Mouse (Mus musculus): ENCODE results near the gene Samd1.

DNA sequence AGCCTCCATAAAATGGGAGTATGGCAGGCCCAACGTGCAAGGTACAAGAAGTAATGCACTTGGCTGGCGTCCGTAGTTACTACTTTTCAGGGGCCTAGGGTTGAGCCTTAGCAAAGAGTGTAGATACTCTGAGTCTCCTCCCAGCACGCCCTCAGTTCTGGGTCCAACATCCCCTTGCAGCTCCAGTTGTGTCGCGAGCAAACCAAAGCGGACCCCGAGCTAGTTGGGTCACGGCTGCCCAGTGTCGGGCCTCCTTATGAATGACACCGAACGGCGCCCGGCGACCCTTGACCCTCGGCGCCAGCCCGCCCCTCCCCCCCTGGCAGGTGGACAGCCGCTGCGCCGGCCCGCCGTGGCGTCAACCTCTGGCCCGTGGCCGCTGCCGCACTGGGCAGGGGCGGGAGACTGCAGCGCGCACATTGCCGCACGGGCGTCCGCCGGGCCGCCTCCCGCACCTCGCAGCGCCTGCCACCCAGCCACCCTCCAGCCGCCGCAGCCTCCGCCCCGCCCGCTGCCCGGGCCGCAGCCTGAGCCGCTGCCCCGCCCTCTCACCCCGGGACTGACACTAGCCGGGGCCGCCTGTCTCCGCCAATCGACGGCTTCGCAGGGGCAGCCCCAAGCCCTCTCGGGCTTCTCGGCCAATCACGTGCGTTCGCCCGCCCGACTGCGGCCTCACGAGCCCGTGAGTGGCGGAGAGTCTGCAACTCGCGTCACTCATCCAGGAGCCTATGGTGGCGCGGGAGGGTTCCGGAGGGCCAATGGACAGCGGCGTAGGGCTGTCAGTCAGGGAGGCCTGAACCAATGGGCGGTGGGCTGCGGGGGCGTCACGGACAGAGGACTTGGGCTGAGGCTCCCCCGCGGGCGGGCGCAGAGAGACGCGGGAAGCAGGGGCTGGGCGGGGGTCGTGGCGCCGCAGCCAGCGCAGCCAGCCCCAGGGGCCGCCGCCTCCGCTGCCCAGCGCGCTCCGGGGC, 25.0 kb upstream of the Samd1 start, which contains the start of gene Prkaca:
- TF ChIP-seq POLR2A (IDR thresholded peaks at IDR 0.05; ENCODE audit: extremely low read depth, insufficient read depth, low read length) (peak; percentile 40; the same call in 1 of the 2 replicates), CTCF (IDR thresholded peaks at IDR 0.05; ENCODE audit: low read depth, low read length) (no peak)

All from liver, adult 2 months (tissue).